Comparison of ENCODE assay signal across 8 mouse cellular contexts in genomic region chr2:77309313-77309712, GRCm38 (mm10). TPM values are rescaled to one million over a fixed set of nuclear protein-coding genes. Genes with fewer than 3 reads are reported as not detected.
A peak's percentile ranks its signal among the peaks of the same experiment; 100 is the strongest.
DNase-seq lines count a peak whose midpoint lies in the region; ATAC-seq and TF ChIP-seq lines count a peak whose summit lies in the region.

No protein-coding gene starts in this region.

- TF ChIP-seq CTCF in liver, adult 2 months (IDR thresholded peaks at IDR 0.05; ENCODE audit: low read depth, low read length) = peak; percentile 74

- TF ChIP-seq POLR2A in liver, adult 2 months (IDR thresholded peaks at IDR 0.05; ENCODE audit: extremely low read depth, insufficient read depth, low read length) = no peak

- H3K79me2 ChIP-seq in liver, adult 2 months (ENCODE audit: control insufficient read depth, insufficient read depth, low read length) = no peaks in the 10 kb centered on the region

- DNase-seq in hindbrain, embryonic 10.5 days (ENCODE audit: low spot score) = peak; percentile 51
- DNase-seq in ES-E14 (ENCODE audit: low read depth, low spot score) = peak; percentile 82
- peak; percentile 16 for DNase-seq in c-Kit-positive CD71-positive TER-119-positive erythroid progenitor cells, embryonic 14.5 days (ENCODE audit: low spot score)
- peak; percentile 43 to 61 for DNase-seq in heart, adult 9 months (ENCODE audit: low spot score in 2 of 2)
- DNase-seq in liver, adult 2 months (ENCODE audit: extremely low read depth, low read depth, low spot score) = peak; percentile 28
- DNase-seq in skeletal muscle tissue, adult 2 months (ENCODE audit: low read depth, low spot score) = peak; percentile 64

- peaks cover 6% of the 10 kb centered on the region; the same call in 1 of the 2 replicates for H3K4me1 ChIP-seq in hindbrain, embryonic 10.5 days (replicated peaks)
- H3K4me1 ChIP-seq in hindbrain, embryonic 13.5 days (replicated peaks) = no peaks in the 10 kb centered on the region
- H3K4me1 ChIP-seq in ES-E14 (ENCODE audit: control insufficient read depth in 2 of 2, insufficient read depth in 2 of 2, low read length in 2 of 2, poor library complexity in 1 of 2) = peaks cover 3 to 15% of the 10 kb centered on the region in 2 experiments; a peak in 2 of 4 replicates
- no peaks in the 10 kb centered on the region for H3K4me1 ChIP-seq in liver, adult 2 months (ENCODE audit: control insufficient read depth, insufficient read depth, low read length)

- no peak overlapping the region for H3K4me2 ChIP-seq in hindbrain, embryonic 13.5 days

- no peaks in the 10 kb centered on the region for H3K36me3 ChIP-seq in hindbrain, embryonic 10.5 days
- no peaks in the 10 kb centered on the region for H3K36me3 ChIP-seq in hindbrain, embryonic 13.5 days
- H3K36me3 ChIP-seq in ES-E14 (ENCODE audit: control insufficient read depth, insufficient read depth, low read length, poor library complexity, severe bottlenecking) = no peaks in the 10 kb centered on the region
- H3K36me3 ChIP-seq in liver, adult 2 months (ENCODE audit: control insufficient read depth, insufficient read depth, low read length) = no peaks in the 10 kb centered on the region

- no peak overlapping the region for H3K9ac ChIP-seq in hindbrain, embryonic 13.5 days
- no peak overlapping the region for H3K9ac ChIP-seq in ES-E14 (ENCODE audit: insufficient read depth, low read depth, low read length, poor library complexity, severe bottlenecking)
- no peak overlapping the region for H3K9ac ChIP-seq in liver, adult 2 months (ENCODE audit: low read depth, low read length)

- no peak overlapping the region for H3K4me3 ChIP-seq in hindbrain, embryonic 10.5 days
- H3K4me3 ChIP-seq in hindbrain, embryonic 13.5 days = no peak overlapping the region
- H3K4me3 ChIP-seq in ES-E14 (ENCODE audit: insufficient read depth in 1 of 2, low read depth in 1 of 2, low read length in 2 of 2, poor library complexity in 1 of 2, severe bottlenecking in 1 of 2) = peak overlapping the region in 1 of 2 experiments; percentile 29; a peak in 1 of 4 replicates
- H3K4me3 ChIP-seq in liver, adult 2 months (ENCODE audit: insufficient read depth, low read depth, low read length) = no peak overlapping the region

- ATAC-seq in hindbrain, embryonic 13.5 days (ENCODE audit: low FRiP score) = no peak
- no peak for ATAC-seq in erythroid progenitor cell, adult 5-6 weeks (replicated peaks; ENCODE audit: low FRiP score, poor library complexity, severe bottlenecking)

- in situ Hi-C loops in ES-E14 (cut with MboI; ENCODE audit: low sequenced_read_pairs in 2 of 2, unreplicated experiment in 2 of 2) = no loop called here

- H3K9me3 ChIP-seq in hindbrain, embryonic 10.5 days = no peaks in the 10 kb centered on the region
- H3K9me3 ChIP-seq in hindbrain, embryonic 13.5 days = no peaks in the 10 kb centered on the region
- H3K9me3 ChIP-seq in ES-E14 (ENCODE audit: control insufficient read depth, insufficient read depth, low read depth, low read length) = no peaks in the 10 kb centered on the region

- H3K27me3 ChIP-seq in hindbrain, embryonic 10.5 days (ENCODE audit: insufficient read depth, poor library complexity, severe bottlenecking) = no peaks in the 10 kb centered on the region
- no peaks in the 10 kb centered on the region for H3K27me3 ChIP-seq in hindbrain, embryonic 13.5 days
- H3K27me3 ChIP-seq in liver, adult 2 months (ENCODE audit: control insufficient read depth, insufficient read depth, low read length) = no peaks in the 10 kb centered on the region

- WGBS in hindbrain, embryonic 10.5 days = 53% methylated on average over 7 of the region's 7 CpGs
- 60% methylated on average over 7 of the region's 7 CpGs for WGBS in hindbrain, embryonic 13.5 days
- WGBS in liver, adult 2 months = 57% methylated on average over 7 of the region's 7 CpGs

- H3K27ac ChIP-seq in hindbrain, embryonic 10.5 days = no peak overlapping the region
- H3K27ac ChIP-seq in hindbrain, embryonic 13.5 days = no peak overlapping the region
- no peak overlapping the region for H3K27ac ChIP-seq in ES-E14 (ENCODE audit: insufficient read depth, low read depth, low read length, poor library complexity, severe bottlenecking)
- H3K27ac ChIP-seq in liver, adult 2 months (replicated peaks; ENCODE audit: insufficient read depth, low read depth, low read length) = no peak overlapping the region

TF ChIP-seq in ES-E14, 5 proteins besides CTCF, POLR2A, EP300 and RAD21:
- TF ChIP-seq CHD2 (IDR thresholded peaks at IDR 0.05; ENCODE audit: low read depth, low read length) (no peak), ZC3H11A (IDR thresholded peaks at IDR 0.05; ENCODE audit: borderline replicate concordance, low read depth, low read length) (0 out of 2 replicates have a peak, but pooled peaks have one; percentile 25)

RNA-seq across cellular contexts. Expression of gene Sestd1, which starts 28.9 kb away (rescaled TPM):
- polyA plus RNA-seq in hindbrain, embryonic 10.5 days (2016; fragmentation: Nextera tagmentation; extraction: Ambion mirVana) = 14.8 and 18.3 TPM in 2 replicates
- polyA plus RNA-seq in hindbrain, embryonic 13.5 days (2015; fragmentation: Nextera tagmentation; extraction: Ambion mirVana) = 27.8 and 28.7 TPM in 2 replicates
- total RNA-seq in ES-E14 (2012; rRNA removed) = 11.4 and 12.4 TPM in 2 replicates
- total RNA-seq in liver, adult 2 months (2014; rRNA removed) = 1.6 and 3.1 TPM in 2 replicates
- 0.30 and 0.80 TPM in 2 replicates for polyA plus RNA-seq in liver, adult 2 months (2012; rRNA removed)
- under 0.01 and 0.36 TPM in 2 replicates for total RNA-seq in erythroid progenitor cell, adult 5-6 weeks (2015; ENCODE audit: low replicate concordance)
- 0.45 TPM in 1 of 2 replicates, not detected in the other for total RNA-seq in erythroid progenitor cell, adult 5-6 weeks (2017; ENCODE audit: low replicate concordance)

Comparison
In these comparisons a context has a peak if more than half of its experiments do, and no peak if none do; other contexts are left out.
1. DNase-seq: peak in every context shown above with its lines; median percentile 82 in ES-E14; 64 in skeletal muscle tissue, adult 2 months; 52 in heart, adult 9 months; 51 in hindbrain, embryonic 10.5 days; 28 in liver, adult 2 months; 16 in c-Kit-positive CD71-positive TER-119-positive erythroid progenitor cells, embryonic 14.5 days.